Mouse (Mus musculus) liver, adult (tissue): Measurements from ENCODE around the gene Kcnd3.

Experiments used
- GATA4 ChIP-seq: IDR thresholded peaks from 2 replicates; pipeline ENCODE4 v1.6.1; 2014; ENCODE audit warnings: mild to moderate bottlenecking, low read length; ENCODE audit not compliant: insufficient replicate concordance

Kcnd3 gene

GRCm38 (mm10) chr3:105530363-105531130 is 78.4 kb downstream of the Kcnd3 start:
- no peak for TF ChIP-seq GATA4

- TF ChIP-seq GATA4, result no peak
Measured at GRCm38 (mm10) chr3:105538406-105538805, 86.3 kb downstream of the Kcnd3 start.

- TF ChIP-seq GATA4, result no peak
Measured at GRCm38 (mm10) chr3:105538819-105539607, 86.9 kb downstream of the Kcnd3 start.

GRCm38 (mm10) chr3:105542741-105543140 is 90.6 kb downstream of the Kcnd3 start:
- no peak for TF ChIP-seq GATA4

- no peak for TF ChIP-seq GATA4
Measured at GRCm38 (mm10) chr3:105544106-105544505, 92.0 kb downstream of the Kcnd3 start.

GRCm38 (mm10) chr3:105546611-105547071 is 94.5 kb downstream of the Kcnd3 start:
- TF ChIP-seq GATA4, result no peak

- no peak for TF ChIP-seq GATA4
Measured at GRCm38 (mm10) chr3:105548074-105548771, 96.1 kb downstream of the Kcnd3 start.

- no peak for TF ChIP-seq GATA4
Measured at GRCm38 (mm10) chr3:105559456-105559855, 107.3 kb downstream of the Kcnd3 start.

- TF ChIP-seq GATA4, result no peak
Measured at GRCm38 (mm10) chr3:105566973-105567372, 114.8 kb downstream of the Kcnd3 start.

GRCm38 (mm10) chr3:105567472-105567871 is 115.3 kb downstream of the Kcnd3 start:
- TF ChIP-seq GATA4, result no peak

GRCm38 (mm10) chr3:105568403-105568802 is 116.3 kb downstream of the Kcnd3 start:
- no peak for TF ChIP-seq GATA4

- TF ChIP-seq GATA4, result no peak
Measured at GRCm38 (mm10) chr3:105568851-105569250, 116.7 kb downstream of the Kcnd3 start.

- no peak for TF ChIP-seq GATA4
Measured at GRCm38 (mm10) chr3:105569310-105569752, 117.2 kb downstream of the Kcnd3 start.

- no peak for TF ChIP-seq GATA4
Measured at GRCm38 (mm10) chr3:105569950-105570349, 117.8 kb downstream of the Kcnd3 start.

- TF ChIP-seq GATA4, result no peak
Measured at GRCm38 (mm10) chr3:105570818-105571217, 118.7 kb downstream of the Kcnd3 start.
